Mouse (Mus musculus) urinary bladder, postnatal 10 days (tissue): ENCODE measurements around the gene Gm20388.

ENCODE experiments used
- DNase-seq: peaks from one replicate; pipeline ENCODE4 v3.0.0; 2022; ENCODE audit warnings: low spot score

Gene Gm20388

GRCm38 (mm10) chr8:120124836-120125389 lies 214.3 kb downstream of the Gm20388 start:
- no peak for DNase-seq

- no peak for DNase-seq
Observed at GRCm38 (mm10) chr8:120126357-120127161, 215.9 kb downstream of the Gm20388 start.

- no peak for DNase-seq
Observed at GRCm38 (mm10) chr8:120129547-120129946, 218.9 kb downstream of the Gm20388 start.

- DNase-seq, result no peak
Observed at GRCm38 (mm10) chr8:120131158-120131557, 220.5 kb downstream of the Gm20388 start.

GRCm38 (mm10) chr8:120133169-120133568 lies 222.5 kb downstream of the Gm20388 start:
- no peak for DNase-seq

GRCm38 (mm10) chr8:120135687-120136086 lies 225.0 kb downstream of the Gm20388 start:
- no peak for DNase-seq

GRCm38 (mm10) chr8:120136618-120137017 lies 226.0 kb downstream of the Gm20388 start:
- DNase-seq, result no peak

- DNase-seq, result no peak
Observed at GRCm38 (mm10) chr8:120138958-120139357, 228.3 kb downstream of the Gm20388 start.

- DNase-seq, result no peak
Observed at GRCm38 (mm10) chr8:120140769-120141168, 230.1 kb downstream of the Gm20388 start.

GRCm38 (mm10) chr8:120143911-120144651 lies 233.4 kb downstream of the Gm20388 start:
- DNase-seq, result no peak

- DNase-seq, result no peak
Observed at GRCm38 (mm10) chr8:120144652-120145301, 234.1 kb downstream of the Gm20388 start.

- DNase-seq, result no peak
Observed at GRCm38 (mm10) chr8:120146051-120146450, 235.4 kb downstream of the Gm20388 start.

- DNase-seq, result no peak
Observed at GRCm38 (mm10) chr8:120150028-120150427, 239.4 kb downstream of the Gm20388 start.

GRCm38 (mm10) chr8:120151151-120151550 lies 240.5 kb downstream of the Gm20388 start:
- DNase-seq, result no peak

GRCm38 (mm10) chr8:120152636-120153035 lies 242.0 kb downstream of the Gm20388 start:
- DNase-seq, result no peak

GRCm38 (mm10) chr8:120160366-120160765 lies 249.7 kb downstream of the Gm20388 start:
- DNase-seq, result no peak

- no peak for DNase-seq
Observed at GRCm38 (mm10) chr8:120161658-120162403, 251.2 kb downstream of the Gm20388 start.

- no peak for DNase-seq
Observed at GRCm38 (mm10) chr8:120162404-120162752, 251.7 kb downstream of the Gm20388 start.

- DNase-seq, result no peak
Observed at GRCm38 (mm10) chr8:120163376-120163775, 252.7 kb downstream of the Gm20388 start.

GRCm38 (mm10) chr8:120164026-120164425 lies 253.4 kb downstream of the Gm20388 start:
- DNase-seq, result no peak

GRCm38 (mm10) chr8:120167136-120167535 lies 256.5 kb downstream of the Gm20388 start:
- DNase-seq, result no peak

- DNase-seq, result no peak
Observed at GRCm38 (mm10) chr8:120167821-120168220, 257.2 kb downstream of the Gm20388 start.
